Mouse (Mus musculus) liver, postnatal 0 days (tissue): ENCODE data around the gene Ak4. TPM values are rescaled to one million over a fixed set of nuclear protein-coding genes. Genes with fewer than 3 reads are reported as not detected.

Source experiments
- ATAC-seq: fragments of 200-750 bp; cut with Nextera tagmentation; 2 replicates; pipeline ENCODE4 v1.8.0; 2017; ENCODE audit warnings: mild to moderate bottlenecking, moderate library complexity
- DNase-seq: peaks from one replicate; pipeline ENCODE4 v3.0.0-alpha.2; 2016
- H3K27ac ChIP-seq: fragments of 300-500 bp; sonication (generic); 2 replicates; pipeline ENCODE4 v1.5.1; 2014; ENCODE audit warnings: antibody characterized with exemption, moderate library complexity, mild to moderate bottlenecking, low read depth
- H3K27me3 ChIP-seq: fragments of 300-500 bp; sonication (generic); 2 replicates; pipeline ENCODE4 v1.6.1; 2014; ENCODE audit warnings: low read length, control low read depth, mixed read lengths; ENCODE audit not compliant: insufficient read depth
- H3K36me3 ChIP-seq: fragments of 300-500 bp; sonication (generic); replicated peaks from 2 replicates; pipeline ENCODE4 v1.6.1; 2014; ENCODE audit warnings: mild to moderate bottlenecking, control low read depth, low read length, moderate library complexity, mixed read lengths; ENCODE audit not compliant: insufficient read depth
- H3K4me1 ChIP-seq: fragments of 300-500 bp; sonication (generic); 2 replicates; pipeline ENCODE4 v1.6.1; 2014; ENCODE audit warnings: antibody characterized with exemption, mild to moderate bottlenecking, control low read depth; ENCODE audit not compliant: insufficient read depth
- H3K4me2 ChIP-seq: fragments of 300-500 bp; sonication (generic); 2 replicates; pipeline ENCODE4 v1.6.1; 2014; ENCODE audit warnings: low read depth, mild to moderate bottlenecking, low read length, moderate library complexity, mixed read lengths
- H3K4me3 ChIP-seq: fragments of 300-500 bp; sonication (generic); 2 replicates; pipeline ENCODE4 v1.5.1; 2014; ENCODE audit warnings: low read depth, low read length
- H3K9ac ChIP-seq: fragments of 300-500 bp; sonication (generic); replicated peaks from 2 replicates; pipeline ENCODE4 v1.6.1; 2014; ENCODE audit warnings: mild to moderate bottlenecking, moderate library complexity
- H3K9me3 ChIP-seq: fragments of 300-500 bp; sonication (generic); 2 replicates; pipeline ENCODE4 v1.6.1; 2016; ENCODE audit warnings: mild to moderate bottlenecking, control low read depth, low read length, mixed read lengths
- CTCF ChIP-seq: sonication (generic); IDR thresholded peaks from 2 replicates; pipeline ENCODE4 v1.5.1; 2016; ENCODE audit warnings: antibody characterized with exemption, low read depth
- EP300 ChIP-seq: IDR thresholded peaks from 2 replicates; pipeline ENCODE4 v1.6.1; 2016; ENCODE audit warnings: antibody characterized with exemption, low read depth, mild to moderate bottlenecking
- WGBS: fragments of 180-500 bp; shearing (Covaris S2); extraction: QIAGEN DNeasy Blood & Tissue Kit; methylation state at CpG from one replicate; pipeline ENCODE4 v1.1.7; 2014; ENCODE audit not compliant: insufficient replicate concordance; 5-methylcytosine and 5-hydroxymethylcytosine counted together
- polyA plus RNA-seq: library from polyadenylated mRNA; unstranded; fragments of >200 nt; fragmentation: Nextera tagmentation; extraction: Ambion mirVana; gene quantifications from 2 replicates; pipeline ENCODE4 v1.2.1, GENCODE M21; 2015

The Ak4 gene
- polyA plus RNA-seq, 1 experiment from 2014 or later, result 31.3 TPM

DNA sequence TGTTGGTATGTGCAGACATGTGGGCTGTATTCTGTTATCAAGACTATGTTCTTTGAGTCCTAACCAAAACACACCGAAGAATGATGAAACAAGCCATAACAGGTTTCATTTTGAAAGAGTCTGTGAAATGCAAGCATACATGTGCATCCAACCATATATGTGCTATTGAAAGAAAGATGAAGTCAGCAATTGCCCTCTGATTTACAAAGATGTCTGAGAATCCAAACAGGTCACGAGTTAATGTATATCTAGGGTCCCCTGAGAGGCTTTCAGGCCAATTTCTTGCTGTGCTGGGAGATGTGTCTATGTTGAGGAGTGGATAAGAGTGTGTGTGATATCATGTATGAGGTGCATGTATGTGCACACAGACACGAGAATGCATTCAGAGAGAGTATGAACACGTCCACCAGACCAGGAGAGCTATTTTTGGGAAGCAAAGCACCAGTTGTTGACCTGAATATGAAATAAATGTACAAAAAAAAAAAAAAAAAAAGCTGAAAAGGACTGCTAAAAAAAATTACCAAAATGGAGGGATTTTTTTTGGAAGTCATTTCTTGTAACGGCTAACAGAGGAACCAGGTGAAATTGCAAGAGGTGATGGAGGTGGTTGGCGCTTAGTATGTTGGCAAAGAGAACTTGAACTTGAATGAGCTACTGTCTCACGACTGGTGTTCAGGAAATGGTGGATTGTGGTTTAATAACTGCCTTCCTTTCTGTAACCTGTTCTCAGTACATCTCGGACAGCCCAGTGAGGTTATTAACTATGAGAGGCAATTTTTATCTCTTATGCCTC is 91.2 kb downstream of the Ak4 start:
- 52% methylated on average over 8 of the region's 8 CpGs for WGBS
- H3K9me3 ChIP-seq, result no peaks in the 10 kb centered on the region
- ATAC-seq (no peak), DNase-seq (no peak)
- no peak overlapping the region for H3K27ac ChIP-seq
- no peak overlapping the region for H3K4me3 ChIP-seq
- TF ChIP-seq EP300 (no peak), CTCF (no peak)
- 0 out of 2 replicates have a peak, but pooled peaks cover 2% of the 10 kb centered on the region for H3K27me3 ChIP-seq
- H3K4me2 ChIP-seq, result no peak overlapping the region
- no peaks in the 10 kb centered on the region for H3K36me3 ChIP-seq
- 0 out of 2 replicates have a peak, but pooled peaks cover 7% of the 10 kb centered on the region for H3K4me1 ChIP-seq
- no peak overlapping the region for H3K9ac ChIP-seq

DNA sequence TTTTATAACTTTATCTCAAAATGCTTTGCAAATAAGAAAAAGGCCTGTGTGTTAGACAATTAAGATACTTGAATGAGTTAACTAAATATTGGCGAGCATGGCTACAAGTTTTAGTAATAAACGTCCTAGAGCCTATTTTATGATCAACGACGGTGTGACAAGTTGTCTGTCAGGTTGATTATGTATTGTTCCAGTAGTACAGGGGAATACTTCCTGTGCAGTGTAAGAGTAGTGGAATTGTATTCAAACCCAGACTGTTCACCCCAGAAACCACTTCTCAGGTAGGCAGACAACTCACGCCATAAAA is 91.8 kb downstream of the Ak4 start:
- Histone ChIP-seq H3K4me1 (0 out of 2 replicates have a peak, but pooled peaks cover 7% of the 10 kb centered on the region), H3K9ac (no peak overlapping the region), H3K27me3 (0 out of 2 replicates have a peak, but pooled peaks cover 2% of the 10 kb centered on the region), H3K4me3 (no peak overlapping the region), H3K36me3 (no peaks in the 10 kb centered on the region), H3K9me3 (no peaks in the 10 kb centered on the region), H3K27ac (no peak overlapping the region), H3K4me2 (no peak overlapping the region)
- DNase-seq, result no peak
- no peak for ATAC-seq
- no peak for TF ChIP-seq EP300
- no peak for TF ChIP-seq CTCF
- 47% methylated on average over 5 of the region's 5 CpGs for WGBS

DNA sequence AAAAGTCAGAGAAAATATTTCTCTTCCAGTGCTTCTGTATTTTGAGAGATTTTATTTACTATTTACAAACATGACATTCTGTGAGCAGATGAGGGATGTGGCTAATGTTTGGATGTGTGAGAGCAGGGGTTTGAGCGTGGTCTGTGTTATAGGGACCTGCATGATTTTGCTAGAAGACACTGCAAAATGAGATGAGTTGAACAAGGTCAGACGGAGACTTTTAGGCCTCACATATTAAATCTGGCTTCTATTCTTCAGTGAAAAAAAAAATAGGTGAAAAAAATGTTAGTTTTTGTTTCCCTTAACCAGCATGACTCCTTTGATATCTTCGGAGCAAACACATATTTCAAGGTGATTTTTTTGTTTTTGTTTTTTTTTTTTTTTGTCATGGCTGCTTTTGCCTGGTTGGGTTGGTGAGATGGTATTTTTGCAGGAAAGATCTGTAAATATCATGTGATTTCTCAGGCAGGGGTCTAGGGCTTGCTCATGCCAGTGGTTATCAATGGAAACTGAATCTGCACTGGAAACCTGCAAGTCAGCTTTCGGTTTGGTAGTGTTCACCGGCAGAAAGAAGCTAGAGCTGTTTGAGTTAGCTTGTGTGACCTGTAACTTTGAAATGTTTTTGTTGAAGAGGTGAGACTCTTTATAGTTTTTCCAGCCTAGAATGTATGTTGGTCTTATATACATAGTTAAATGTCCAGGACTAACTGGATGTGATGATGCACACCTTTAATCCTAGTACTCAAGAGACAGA is 92.9 kb downstream of the Ak4 start:
- DNase-seq (no peak), ATAC-seq (no peak)
- Histone ChIP-seq H3K9me3 (no peaks in the 10 kb centered on the region), H3K4me3 (no peak overlapping the region), H3K27me3 (0 out of 2 replicates have a peak, but pooled peaks cover 2% of the 10 kb centered on the region), H3K27ac (no peak overlapping the region), H3K4me2 (no peak overlapping the region), H3K9ac (no peak overlapping the region), H3K36me3 (no peaks in the 10 kb centered on the region), H3K4me1 (0 out of 2 replicates have a peak, but pooled peaks cover 7% of the 10 kb centered on the region)
- WGBS, result 72% methylated on average over 5 of the region's 5 CpGs
- TF ChIP-seq CTCF (no peak), EP300 (no peak)

DNA sequence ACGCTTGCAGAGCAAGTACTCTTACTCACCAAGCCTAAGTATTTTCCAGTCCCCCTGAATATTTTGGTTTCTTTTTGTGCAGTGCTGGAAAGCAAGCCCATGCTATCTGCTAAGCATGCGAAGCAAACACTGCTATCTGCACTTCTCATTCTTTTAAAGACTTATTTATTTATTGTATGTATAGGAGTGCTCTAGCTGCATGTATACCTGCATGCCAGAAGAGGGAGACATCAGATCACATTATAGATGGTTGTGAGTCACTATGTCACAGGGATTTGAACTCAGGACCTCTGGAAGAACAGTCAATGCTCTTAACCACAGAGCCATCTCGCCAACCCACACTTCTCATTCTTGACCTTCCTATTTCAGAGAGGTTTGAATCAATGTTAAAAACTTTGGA is 94.2 kb downstream of the Ak4 start:
- Histone ChIP-seq H3K9ac (no peak overlapping the region), H3K4me1 (0 out of 2 replicates have a peak, but pooled peaks cover 7% of the 10 kb centered on the region), H3K27me3 (0 out of 2 replicates have a peak, but pooled peaks cover 2% of the 10 kb centered on the region), H3K4me3 (no peak overlapping the region), H3K9me3 (no peaks in the 10 kb centered on the region), H3K4me2 (no peak overlapping the region), H3K36me3 (no peaks in the 10 kb centered on the region), H3K27ac (no peak overlapping the region)
- 79% methylated on average over 3 of the region's 3 CpGs for WGBS
- ATAC-seq, result no peak
- TF ChIP-seq EP300 (no peak), CTCF (peak; percentile 21; the same call in 1 of the 2 replicates)
- no peak for DNase-seq

DNA sequence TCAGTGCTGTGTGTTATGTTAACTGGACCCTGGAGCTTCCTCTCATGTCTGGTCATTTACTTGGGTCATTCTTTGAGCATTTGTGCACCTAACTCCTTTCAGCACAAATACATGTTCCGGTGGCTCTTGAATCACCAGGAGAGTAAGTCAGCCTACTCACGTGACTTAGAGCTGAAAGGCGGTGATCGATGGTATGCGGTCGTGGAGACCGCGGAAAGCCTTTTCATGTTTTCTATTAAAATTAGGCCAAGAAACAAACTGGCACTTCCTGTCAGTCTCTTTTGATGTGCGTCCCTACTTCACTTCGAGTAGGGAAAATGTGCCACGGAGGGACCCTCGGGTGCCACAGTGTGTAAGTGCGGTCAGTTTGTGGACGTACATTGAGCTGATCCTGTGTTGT is 96.8 kb downstream of the Ak4 start:
- Histone ChIP-seq H3K4me3 (no peak overlapping the region), H3K4me1 (no peaks in the 10 kb centered on the region), H3K36me3 (no peaks in the 10 kb centered on the region), H3K27ac (no peak overlapping the region), H3K4me2 (no peak overlapping the region), H3K27me3 (no peaks in the 10 kb centered on the region), H3K9me3 (no peaks in the 10 kb centered on the region), H3K9ac (no peak overlapping the region)
- TF ChIP-seq EP300 (no peak), CTCF (no peak)
- no peak for DNase-seq
- no peak for ATAC-seq
- 90% methylated on average over 14 of the region's 14 CpGs for WGBS

Other genes starting within 250 kb of the Ak4 start
- 33.9 and 51.2 TPM in 2 replicates for gene Jak1, start 154.0 kb upstream of the Ak4 start, polyA plus RNA-seq
- gene Dnajc6, start 77.4 kb downstream of the Ak4 start, polyA plus RNA-seq, result 0.16 and 0.22 TPM in 2 replicates
- gene Leprot, start 228.4 kb downstream of the Ak4 start, polyA plus RNA-seq, result 39.7 and 41.1 TPM in 2 replicates